Comparison of ENCODE assay signal across 8 mouse cellular contexts in genomic region chr5:121631106-121631647, GRCm38 (mm10). TPM values are rescaled to one million over a fixed set of nuclear protein-coding genes. Genes with fewer than 3 reads are reported as not detected.
A peak's percentile ranks its signal among the peaks of the same experiment; 100 is the strongest.
DNase-seq lines count a peak whose midpoint lies in the region; TF ChIP-seq lines count a peak whose summit lies in the region.
"Not testable (repeated sequence)": the region's sequence is repeated elsewhere in the genome, so short reads cannot be mapped to it uniquely, and the experiment has no call there.

No protein-coding gene starts in this region.

- not testable (repeated sequence) for TF ChIP-seq POLR2A in thymus, adult 2 months (IDR thresholded peaks at IDR 0.05; ENCODE audit: control insufficient read depth, extremely low read depth, insufficient read depth, low read length, poor library complexity)

- not testable (repeated sequence) for H3K27me3 ChIP-seq in thymus, adult 2 months (ENCODE audit: control insufficient read depth, insufficient read depth, low read length)

- not testable (repeated sequence) for H3K4me3 ChIP-seq in thymus, adult 2 months (ENCODE audit: control insufficient read depth, insufficient read depth, low read length)

- not testable (repeated sequence) for H3K27ac ChIP-seq in thymus, adult 2 months (ENCODE audit: control insufficient read depth, insufficient read depth, low read length)

- intact Hi-C loops in left cerebral cortex, postnatal 4 days (cut with DNase I): not testable (repeated sequence)

- not testable (repeated sequence) for H3K36me3 ChIP-seq in thymus, adult 2 months (ENCODE audit: control insufficient read depth, insufficient read depth, low read length)

- not testable (repeated sequence) for TF ChIP-seq CTCF in thymus, adult 2 months (IDR thresholded peaks at IDR 0.05; ENCODE audit: borderline replicate concordance, control insufficient read depth, extremely low read depth, insufficient read depth, low read length, poor library complexity)

- H3K4me1 ChIP-seq in thymus, adult 2 months (replicated peaks; ENCODE audit: control insufficient read depth, insufficient read depth, low read length): not testable (repeated sequence)

- peak; percentile 55 for DNase-seq in A20 (ENCODE audit: low read depth, low spot score)
- peak; percentile 58 for DNase-seq in R1 (ENCODE audit: low read depth, low spot score)
- DNase-seq in cerebellum, postnatal 10 days: peak; percentile 45 to 53
- peak; percentile 17 for DNase-seq in heart, postnatal 4 days
- DNase-seq in kidney, postnatal 10 days: peak; percentile 42
- DNase-seq in left cerebral cortex, postnatal 4 days: peak; percentile 15
- DNase-seq in lung, postnatal 36 days: peak; percentile 20
- DNase-seq in thymus, adult 2 months: peak; percentile 25

- WGBS in thymus, adult 2 months: 93% methylated on average over 9 of the region's 9 CpGs

RNA-seq across cellular contexts. Expression of gene Acad12, which starts 12.4 kb away (rescaled TPM):
- 10 to 100 TPM; 21.0 to 21.2 TPM for total RNA-seq in heart, postnatal 4 days (2021)
- total RNA-seq in left cerebral cortex, postnatal 4 days (2021): 1 to 10 TPM; 3.7 TPM
- 3.9 and 8.8 TPM in 2 replicates for polyA plus RNA-seq in thymus, adult 2 months (2012; rRNA removed)

RNA-seq across cellular contexts. Expression of gene Acad10, which starts 29.1 kb away (rescaled TPM):
- total RNA-seq in heart, postnatal 4 days (2021): 1 to 10 TPM; 7.1 to 7.8 TPM
- total RNA-seq in left cerebral cortex, postnatal 4 days (2021): 1 to 10 TPM; 2.2 to 2.5 TPM
- 7.2 and 8.2 TPM in 2 replicates for polyA plus RNA-seq in thymus, adult 2 months (2012; rRNA removed)

RNA-seq across cellular contexts. Expression of gene Brap, which starts 29.2 kb away (rescaled TPM):
- 10 to 100 TPM; 26.8 to 32.0 TPM for total RNA-seq in heart, postnatal 4 days (2021)
- 10 to 100 TPM; 45.3 to 47.4 TPM for total RNA-seq in left cerebral cortex, postnatal 4 days (2021)
- polyA plus RNA-seq in thymus, adult 2 months (2012; rRNA removed): 38.7 and 46.9 TPM in 2 replicates

RNA-seq across cellular contexts. Expression of gene Aldh2, which starts 37.6 kb away (rescaled TPM):
- 100 to 1,000 TPM in 1 of 2 experiments, 10 to 100 TPM in 1; 95.1 to 103 TPM for total RNA-seq in heart, postnatal 4 days (2021)
- 10 to 100 TPM; 87.4 to 90.9 TPM for total RNA-seq in left cerebral cortex, postnatal 4 days (2021)
- 203 and 217 TPM in 2 replicates for polyA plus RNA-seq in thymus, adult 2 months (2012; rRNA removed)

Comparison
In these comparisons a context has a peak if more than half of its experiments do, and no peak if none do; other contexts are left out.
1. RNA of gene Acad12, which starts 12.4 kb away (total RNA-seq): 21.0 to 21.2 TPM in heart, postnatal 4 days; 3.7 TPM in left cerebral cortex, postnatal 4 days; every median in the first group is over 4 times any median in the second.
2. Peak in every context shown above with its lines, with median percentiles within 50 percentile points of each other: DNase-seq.